Mouse (Mus musculus) brown adipose tissue, adult 24 weeks (tissue): Measurements from ENCODE around the gene Gm20388. TPM values are rescaled to one million over a fixed set of nuclear protein-coding genes. Genes with fewer than 3 reads are reported as not detected.
"Not testable (repeated sequence)": the region's sequence is repeated elsewhere in the genome, so short reads cannot be mapped to it uniquely, and the experiment has no call there.

Experiments
- H3K27ac ChIP-seq: fragments of 200-500 bp; replicated peaks from 2 replicates; pipeline ENCODE4 v1.5.1; 2012; ENCODE audit warnings: low read depth, mild to moderate bottlenecking, low read length
- H3K4me1 ChIP-seq: fragments of 200-500 bp; 2 replicates; pipeline ENCODE4 v1.6.1; 2012; ENCODE audit warnings: low read length, mixed read lengths; ENCODE audit not compliant: control insufficient read depth, insufficient read depth, insufficient read length
- H3K4me3 ChIP-seq: fragments of 200-500 bp; 2 replicates; pipeline ENCODE4 v1.5.1; 2012; ENCODE audit warnings: low read depth, mild to moderate bottlenecking, low read length, moderate library complexity; ENCODE audit not compliant: insufficient read depth
- polyA plus RNA-seq: library from polyadenylated mRNA; stranded (reverse); fragments of >200 nt; gene quantifications from 2 replicates; pipeline ENCODE4 v1.2.4, GENCODE M21; 2012; ENCODE audit not compliant: missing spikeins, insufficient read depth, insufficient read length

Gene Gm20388
- polyA plus RNA-seq, 1 experiment: 44.7 TPM

GRCm38 (mm10) chr8:123993597-123993996 lies 4083.0 kb downstream of the Gm20388 start:
- no peak overlapping the region for H3K4me3 ChIP-seq
- H3K4me1 ChIP-seq: no peaks in the 10 kb centered on the region
- H3K27ac ChIP-seq: no peak overlapping the region

DNA sequence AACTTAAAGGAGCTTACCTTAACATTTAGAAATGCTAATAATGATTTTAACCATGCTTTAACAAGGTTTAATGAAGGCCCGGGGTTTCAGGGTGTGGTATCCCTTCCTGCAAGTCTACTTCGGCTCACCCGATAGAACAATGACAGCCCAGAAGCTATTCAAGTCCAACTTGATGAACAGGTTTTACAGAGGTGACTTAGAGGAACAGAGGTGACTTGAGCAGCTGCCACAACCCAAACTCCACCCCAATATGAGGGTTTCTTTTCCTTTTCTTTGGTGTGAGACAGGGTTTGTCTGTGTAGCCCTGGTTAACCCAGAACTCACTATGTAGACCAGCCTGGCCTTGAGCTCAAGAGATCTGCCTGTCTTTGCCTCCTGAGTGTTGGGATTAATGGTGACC lies 4083.4 kb downstream of the Gm20388 start:
- no peak overlapping the region for H3K4me3 ChIP-seq
- H3K27ac ChIP-seq: no peak overlapping the region
- no peaks in the 10 kb centered on the region for H3K4me1 ChIP-seq

- H3K27ac ChIP-seq: no peak overlapping the region
- H3K4me3 ChIP-seq: no peak overlapping the region
- H3K4me1 ChIP-seq: peaks cover 4% of the 10 kb centered on the region
These were observed 4088.9 kb downstream of the Gm20388 start for GRCm38 (mm10) chr8:123999568-123999967.

DNA sequence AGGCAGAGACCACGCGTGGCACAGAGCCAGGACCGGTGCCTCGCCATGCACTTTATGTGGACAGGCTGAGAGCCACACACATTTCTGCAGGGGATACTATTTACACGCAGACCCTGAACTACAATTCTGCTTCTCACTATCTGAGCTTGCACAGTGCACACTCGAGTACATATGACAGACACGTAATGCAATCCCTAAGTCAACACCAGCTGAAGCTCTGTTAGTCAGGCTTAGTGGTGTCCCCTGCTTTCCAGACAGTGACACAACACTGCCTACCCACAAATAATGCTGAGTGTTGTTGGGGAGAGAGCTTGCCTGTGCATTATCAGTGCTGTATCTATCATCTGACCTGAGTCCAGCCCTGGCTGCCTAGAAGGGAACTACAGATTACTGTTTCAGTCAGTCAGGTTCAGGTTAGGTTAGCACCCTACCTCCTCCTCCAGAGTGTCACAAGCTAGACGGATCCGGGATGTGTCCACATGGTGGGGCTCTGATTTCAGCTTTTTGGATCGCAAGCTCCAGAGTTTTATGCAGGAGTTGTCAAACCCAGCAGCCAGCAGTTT lies 4092.0 kb downstream of the Gm20388 start:
- Histone ChIP-seq H3K4me1 (peaks cover 4% of the 10 kb centered on the region), H3K4me3 (no peak overlapping the region), H3K27ac (no peak overlapping the region)

DNA sequence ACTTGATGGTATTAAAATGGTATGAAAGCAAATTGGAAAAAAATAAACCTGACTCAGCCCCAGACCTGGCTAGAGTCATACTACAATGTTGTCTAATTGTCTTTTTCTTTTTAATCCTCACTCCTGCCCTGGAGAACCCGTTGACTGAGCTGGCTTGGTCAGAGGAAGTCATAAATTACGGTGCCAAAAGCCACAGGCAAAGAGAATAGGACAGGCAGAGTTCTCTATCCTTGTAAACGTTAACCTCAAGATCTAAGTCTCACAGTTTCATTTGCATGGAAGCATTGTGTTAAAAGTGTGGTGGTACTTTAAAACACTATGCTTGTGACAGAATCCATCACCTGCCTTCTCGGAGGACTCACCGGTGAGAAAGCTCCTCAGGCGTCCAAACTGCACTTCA lies 4097.2 kb downstream of the Gm20388 start:
- no peak overlapping the region for H3K4me3 ChIP-seq
- no peaks in the 10 kb centered on the region for H3K4me1 ChIP-seq
- no peak overlapping the region for H3K27ac ChIP-seq

DNA sequence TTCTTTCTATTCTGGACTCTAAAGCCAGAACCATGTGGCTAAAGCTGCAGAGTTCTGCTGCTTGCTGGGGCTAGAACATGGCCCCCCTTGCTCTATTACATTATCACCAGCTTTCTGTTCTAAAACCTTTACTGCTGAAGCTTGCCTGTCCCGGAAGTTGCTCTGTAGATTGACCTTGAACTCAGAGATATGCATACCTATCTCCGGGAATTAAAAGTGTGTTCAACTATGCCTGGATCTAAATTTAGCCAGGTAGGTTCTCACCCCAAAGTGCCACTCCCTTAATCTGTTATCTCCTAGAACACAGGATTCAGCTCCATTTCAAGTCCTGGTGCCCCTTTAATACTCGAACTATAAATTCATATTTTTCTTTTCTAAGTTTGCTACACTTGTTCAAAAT lies 4100.9 kb downstream of the Gm20388 start:
- Histone ChIP-seq H3K4me1 (no peaks in the 10 kb centered on the region; the same call in 1 of the 2 replicates), H3K27ac (no peak overlapping the region), H3K4me3 (no peak overlapping the region)

GRCm38 (mm10) chr8:124011989-124012586 lies 4101.4 kb downstream of the Gm20388 start:
- Histone ChIP-seq H3K4me1 (no peaks in the 10 kb centered on the region; the same call in 1 of the 2 replicates), H3K27ac (no peak overlapping the region), H3K4me3 (no peak overlapping the region)

- H3K27ac ChIP-seq: not testable (repeated sequence)
These were observed 4103.7 kb downstream of the Gm20388 start for GRCm38 (mm10) chr8:124014299-124014698.

DNA sequence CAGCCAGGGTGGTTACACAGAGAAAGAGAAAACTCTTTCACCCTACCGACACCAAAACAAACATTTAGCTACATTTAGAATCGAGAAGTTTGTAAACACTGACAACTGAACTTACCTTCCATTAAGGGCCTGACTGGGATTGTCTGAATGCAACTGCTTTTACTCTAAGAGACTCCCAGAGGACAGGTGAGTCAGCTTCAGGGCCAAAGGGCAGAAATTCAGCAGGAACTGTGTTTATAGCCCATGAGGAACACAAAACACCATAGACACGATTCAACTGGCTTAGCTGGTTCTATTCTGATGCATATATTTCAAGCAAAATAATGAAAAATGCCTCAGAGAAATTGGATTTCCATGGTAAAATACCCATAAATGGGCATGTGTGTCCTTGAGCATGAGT lies 4104.1 kb downstream of the Gm20388 start:
- H3K4me3 ChIP-seq: no peak overlapping the region
- peaks cover 5% of the 10 kb centered on the region; the same call in 1 of the 2 replicates for H3K4me1 ChIP-seq

More at GRCm38 (mm10) chr8:124014299-124014698, 4103.7 kb downstream of the Gm20388 start:
- not testable (repeated sequence) for H3K4me3 ChIP-seq, H3K4me1 ChIP-seq

GRCm38 (mm10) chr8:124019782-124020181 lies 4109.1 kb downstream of the Gm20388 start:
- no peak overlapping the region for H3K27ac ChIP-seq

More for the DNA sequence above, 4104.1 kb downstream of the Gm20388 start:
- no peak overlapping the region for H3K27ac ChIP-seq

DNA sequence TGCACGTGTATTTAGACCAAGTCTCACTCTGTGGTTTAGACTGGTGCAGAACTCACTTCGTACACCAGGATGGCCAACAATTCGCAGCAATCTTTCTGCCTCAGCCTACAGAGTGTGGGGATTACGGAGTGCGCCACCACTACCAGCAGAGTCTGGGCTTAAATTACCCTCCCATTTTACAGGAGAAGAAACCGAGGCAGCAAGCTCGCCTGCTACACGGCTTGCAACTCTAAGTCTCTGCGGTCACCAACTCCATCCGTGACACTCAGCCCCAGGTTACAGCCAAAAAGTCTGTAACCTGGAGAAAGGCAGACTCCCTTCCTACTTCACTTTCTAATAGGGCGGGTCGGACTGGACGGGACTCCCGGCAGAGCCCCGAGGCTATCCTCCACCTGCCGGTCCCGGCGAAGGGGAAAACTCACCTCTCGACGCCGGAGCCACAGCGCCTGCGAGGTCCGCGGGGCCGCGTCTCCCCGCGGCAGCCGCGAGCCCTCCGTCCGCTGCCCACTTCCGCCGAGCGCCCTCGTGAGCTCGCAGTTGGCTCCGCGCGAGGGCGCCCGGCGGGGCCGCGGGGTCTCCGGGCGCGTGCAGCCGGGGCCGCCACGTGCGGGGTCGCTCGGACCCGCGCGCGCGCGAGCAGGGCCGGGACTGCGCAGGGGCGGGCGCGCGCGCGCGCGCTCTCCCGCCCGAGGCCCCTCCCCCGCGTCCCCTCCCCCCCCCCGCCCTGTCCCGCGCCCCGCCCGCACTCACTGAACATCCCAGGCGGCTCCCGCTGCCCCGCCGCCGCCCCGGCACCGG lies 4110.0 kb downstream of the Gm20388 start:
- Histone ChIP-seq H3K4me3 (peak overlapping the region; percentile 90), H3K4me1 (peaks cover 7% of the 10 kb centered on the region; the same call in 1 of the 2 replicates), H3K27ac (peak overlapping the region; percentile 91)

More at GRCm38 (mm10) chr8:124019782-124020181, 4109.1 kb downstream of the Gm20388 start:
- Histone ChIP-seq H3K4me1 (peaks cover 7% of the 10 kb centered on the region; the same call in 1 of the 2 replicates), H3K4me3 (peak overlapping the region; percentile 14; the same call in 1 of the 2 replicates)

- peaks cover 7% of the 10 kb centered on the region; the same call in 1 of the 2 replicates for H3K4me1 ChIP-seq
- peak within 1 kb of the TSS; percentile 91 for H3K27ac ChIP-seq
- H3K4me3 ChIP-seq: peak within 1 kb of the TSS; percentile 90
These were observed 4110.9 kb downstream of the Gm20388 start, which contains the start of the genes Taf5l and Urb2 for GRCm38 (mm10) chr8:124021237-124022227. Gene Taf5l, minus strand, starts transcription at chr8:124021397. Gene Urb2, plus strand, starts transcription at chr8:124021508.

DNA sequence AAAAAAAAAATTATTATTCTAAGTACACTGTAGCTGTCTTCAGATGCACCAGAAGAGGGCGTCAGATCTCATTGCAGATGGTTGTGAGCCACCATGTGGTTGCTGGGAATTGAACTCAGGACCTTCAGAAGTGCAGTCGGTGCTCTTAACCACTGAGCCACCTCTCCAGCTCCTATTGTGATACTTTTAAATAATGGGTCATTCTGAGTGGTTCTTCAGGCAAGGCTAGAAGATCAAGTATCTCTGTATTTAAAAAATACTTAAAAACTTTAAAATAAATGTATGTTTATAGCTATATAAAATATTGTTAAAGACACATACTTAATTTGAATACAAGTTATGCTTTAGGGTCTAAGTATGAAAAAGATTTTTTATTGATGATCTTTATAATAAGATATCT lies 4115.6 kb downstream of the Gm20388 start:
- H3K4me1 ChIP-seq, H3K27ac ChIP-seq, H3K4me3 ChIP-seq: not testable (repeated sequence)

GRCm38 (mm10) chr8:124027831-124028230 lies 4117.2 kb downstream of the Gm20388 start:
- Histone ChIP-seq H3K4me1 (no peaks in the 10 kb centered on the region; the same call in 1 of the 2 replicates), H3K27ac (no peak overlapping the region), H3K4me3 (no peak overlapping the region)
